Mouse (Mus musculus) small intestine, adult 2 months (tissue): ENCODE results near the gene Angel2.

Experiments
- CTCF ChIP-seq: fragments of 200-500 bp; IDR thresholded peaks from 2 replicates; pipeline ENCODE4 v1.5.1; 2012; ENCODE audit warnings: low read depth, mild to moderate bottlenecking, control low read depth, inconsistent platforms, low read length, moderate library complexity, mixed read lengths; ENCODE audit not compliant: insufficient replicate concordance, insufficient read length; ENCODE audit errors: extremely low read depth
- POLR2A ChIP-seq: fragments of 200-500 bp; IDR thresholded peaks from 2 replicates; pipeline ENCODE4 v1.6.1; 2012; ENCODE audit warnings: low read depth, mild to moderate bottlenecking, control low read depth, inconsistent platforms, low read length, moderate library complexity

GRCm38 (mm10) chr1:190875751-190876150, 49.2 kb upstream of the Angel2 start:
- TF ChIP-seq POLR2A (no peak), CTCF (no peak)
